Mouse (Mus musculus) C2C12 (cell line): ENCODE data around the gene Srd5a2.

Source experiments
- CTCF ChIP-seq: IDR thresholded peaks from one replicate; pipeline ENCODE4 v1.5.1; 2011; ENCODE audit not compliant: control insufficient read depth, insufficient read depth, insufficient read length
- MYOG ChIP-seq: IDR thresholded peaks from one replicate; pipeline ENCODE4 v1.6.1; 2011; ENCODE audit not compliant: control insufficient read depth, insufficient read length; ENCODE audit errors: extremely low read depth

GRCm38 (mm10) chr17:74007001-74007400, 40.7 kb downstream of the Srd5a2 start:
- TF ChIP-seq CTCF (no peak), MYOG (no peak)
